Mouse (Mus musculus): Measurements from ENCODE around the gene Mvp.

DNA sequence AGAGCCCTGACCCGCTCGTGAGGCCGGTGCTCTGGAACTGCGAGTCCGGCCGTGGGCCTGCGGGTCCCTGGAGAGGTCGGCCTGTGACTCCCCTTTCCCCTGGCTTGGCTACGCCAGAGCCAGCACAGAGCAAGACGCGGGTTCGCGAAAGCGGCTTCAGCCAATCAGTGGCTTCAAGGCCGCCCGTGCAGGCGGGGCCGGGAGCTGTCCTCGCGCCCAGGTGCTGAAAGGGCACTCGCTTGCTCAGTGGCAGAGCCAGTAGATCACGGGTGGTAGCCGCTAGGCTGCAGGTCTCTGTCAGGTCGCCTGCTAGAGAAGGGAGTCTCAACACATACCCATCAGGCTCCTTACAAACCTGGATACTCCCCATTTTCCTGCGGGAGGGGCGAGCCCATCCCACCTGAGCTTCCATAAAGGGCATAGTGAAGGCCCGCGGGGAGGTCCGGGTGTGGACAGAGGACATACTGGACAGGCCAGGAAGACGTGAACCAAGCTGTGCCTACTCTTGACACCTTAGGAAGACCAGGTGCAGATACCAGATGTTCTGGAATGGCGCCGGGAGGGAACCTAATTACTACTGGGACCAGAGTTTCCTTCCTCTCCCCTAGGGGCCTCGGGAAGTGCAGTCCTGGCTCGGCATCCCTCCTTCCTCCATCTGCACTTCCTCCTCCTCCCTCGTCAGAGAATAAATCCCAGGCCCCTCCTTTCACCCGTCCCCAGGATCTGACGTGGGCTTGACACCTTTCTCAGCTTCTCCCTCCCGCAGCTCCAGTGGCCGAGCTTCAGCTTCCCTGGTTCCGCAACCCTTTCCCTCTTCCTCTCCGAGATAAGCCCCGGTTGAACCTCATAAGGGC lies 64.4 kb downstream of the Mvp start, which contains the start of gene Sez6l2:
- TF ChIP-seq CTCF (IDR thresholded peaks at IDR 0.05; ENCODE audit: control insufficient read depth, insufficient read depth, low read length) (no peak), POLR2A (IDR thresholded peaks at IDR 0.05; ENCODE audit: borderline replicate concordance, control insufficient read depth, low read depth, low read length) (no peak)

Measured in bone marrow, adult 2 months (tissue).